Mouse (Mus musculus): ENCODE measurements around the gene Cdsn. TPM values are rescaled to one million over a fixed set of nuclear protein-coding genes. Genes with fewer than 3 reads are reported as not detected.
"Not testable (repeated sequence)": the region's sequence is repeated elsewhere in the genome, so short reads cannot be mapped to it uniquely, and the experiment has no call there.

Gene Cdsn
- not detected in 2 replicates for polyA plus RNA-seq (2011; ENCODE audit: insufficient read depth, insufficient read length, low replicate concordance, missing spikeins)

GRCm38 (mm10) chr17:35551881-35552414 lies at the start of gene Cdsn:
Gene Cdsn (plus strand): TSS chr17:35552128.
- no peak within 1 kb of the TSS for H3K4me3 ChIP-seq (replicated peaks; ENCODE audit: control insufficient read depth, low read depth, low read length)
- no peaks in the 10 kb centered on the region for H3K4me1 ChIP-seq (ENCODE audit: control insufficient read depth, insufficient read depth, low read length)
- TF ChIP-seq CTCF (IDR thresholded peaks at IDR 0.05; ENCODE audit: control insufficient read depth, insufficient read depth, low read length) (no peak), POLR2A (IDR thresholded peaks at IDR 0.05; ENCODE audit: borderline replicate concordance, control insufficient read depth, low read depth, low read length) (no peak)
- H3K27ac ChIP-seq (ENCODE audit: control insufficient read depth, insufficient read depth, low read depth, low read length, poor library complexity) = no peak within 1 kb of the TSS
- WGBS = 82% methylated on average over 10 of the region's 10 CpGs

GRCm38 (mm10) chr17:35502226-35502625 lies 49.7 kb upstream of the Cdsn start:
- no peak overlapping the region for H3K27ac ChIP-seq (ENCODE audit: control insufficient read depth, insufficient read depth, low read depth, low read length, poor library complexity)
- TF ChIP-seq POLR2A (IDR thresholded peaks at IDR 0.05; ENCODE audit: borderline replicate concordance, control insufficient read depth, low read depth, low read length) = no peak
- no peak for TF ChIP-seq CTCF (IDR thresholded peaks at IDR 0.05; ENCODE audit: control insufficient read depth, insufficient read depth, low read length)
- H3K4me3 ChIP-seq (replicated peaks; ENCODE audit: control insufficient read depth, low read depth, low read length) = no peak overlapping the region
- 20% methylated on average over 6 of the region's 6 CpGs for WGBS
- no peaks in the 10 kb centered on the region for H3K4me1 ChIP-seq (ENCODE audit: control insufficient read depth, insufficient read depth, low read length)

- no peak overlapping the region for H3K27ac ChIP-seq (ENCODE audit: control insufficient read depth, insufficient read depth, low read depth, low read length, poor library complexity)
- H3K4me1 ChIP-seq (ENCODE audit: control insufficient read depth, insufficient read depth, low read length) = no peaks in the 10 kb centered on the region
- TF ChIP-seq CTCF (IDR thresholded peaks at IDR 0.05; ENCODE audit: control insufficient read depth, insufficient read depth, low read length) (no peak), POLR2A (IDR thresholded peaks at IDR 0.05; ENCODE audit: borderline replicate concordance, control insufficient read depth, low read depth, low read length) (no peak)
- WGBS = 51% methylated on average over 5 of the region's 5 CpGs
- H3K4me3 ChIP-seq (replicated peaks; ENCODE audit: control insufficient read depth, low read depth, low read length) = no peak overlapping the region
These were observed 49.2 kb upstream of the Cdsn start for GRCm38 (mm10) chr17:35502762-35503161.

- TF ChIP-seq CTCF (IDR thresholded peaks at IDR 0.05; ENCODE audit: control insufficient read depth, insufficient read depth, low read length) = no peak
- TF ChIP-seq POLR2A (IDR thresholded peaks at IDR 0.05; ENCODE audit: borderline replicate concordance, control insufficient read depth, low read depth, low read length) = no peak
- Histone ChIP-seq H3K4me1 (ENCODE audit: control insufficient read depth, insufficient read depth, low read length) (no peaks in the 10 kb centered on the region), H3K27ac (ENCODE audit: control insufficient read depth, insufficient read depth, low read depth, low read length, poor library complexity) (no peak overlapping the region), H3K4me3 (replicated peaks; ENCODE audit: control insufficient read depth, low read depth, low read length) (no peak overlapping the region)
- 33% methylated on average over 5 of the region's 5 CpGs for WGBS
These were observed 48.1 kb upstream of the Cdsn start for GRCm38 (mm10) chr17:35503849-35504248.

- TF ChIP-seq CTCF (IDR thresholded peaks at IDR 0.05; ENCODE audit: control insufficient read depth, insufficient read depth, low read length) (no peak), POLR2A (IDR thresholded peaks at IDR 0.05; ENCODE audit: borderline replicate concordance, control insufficient read depth, low read depth, low read length) (no peak)
- Histone ChIP-seq H3K4me3 (replicated peaks; ENCODE audit: control insufficient read depth, low read depth, low read length) (no peak overlapping the region), H3K27ac (ENCODE audit: control insufficient read depth, insufficient read depth, low read depth, low read length, poor library complexity) (no peak overlapping the region), H3K4me1 (ENCODE audit: control insufficient read depth, insufficient read depth, low read length) (no peaks in the 10 kb centered on the region)
- 45% methylated on average over 8 of the region's 8 CpGs for WGBS
These were observed 47.1 kb upstream of the Cdsn start for GRCm38 (mm10) chr17:35504628-35505481.

- WGBS = 51% methylated on average over 13 of the region's 13 CpGs
These were observed 46.2 kb upstream of the Cdsn start, which contains the start of gene Pou5f1 for GRCm38 (mm10) chr17:35505776-35506175. Gene Pou5f1 (plus strand): TSS chr17:35506018.

GRCm38 (mm10) chr17:35506881-35507280 lies 45.0 kb upstream of the Cdsn start:
- 31% methylated on average over 10 of the region's 10 CpGs for WGBS

More at GRCm38 (mm10) chr17:35505776-35506175, 46.2 kb upstream of the Cdsn start, which contains the start of gene Pou5f1:
- TF ChIP-seq POLR2A (IDR thresholded peaks at IDR 0.05; ENCODE audit: borderline replicate concordance, control insufficient read depth, low read depth, low read length) (no peak), CTCF (IDR thresholded peaks at IDR 0.05; ENCODE audit: control insufficient read depth, insufficient read depth, low read length) (no peak)
- H3K27ac ChIP-seq (ENCODE audit: control insufficient read depth, insufficient read depth, low read depth, low read length, poor library complexity) = no peak within 1 kb of the TSS
- H3K4me3 ChIP-seq (replicated peaks; ENCODE audit: control insufficient read depth, low read depth, low read length) = no peak within 1 kb of the TSS
- no peaks in the 10 kb centered on the region for H3K4me1 ChIP-seq (ENCODE audit: control insufficient read depth, insufficient read depth, low read length)

GRCm38 (mm10) chr17:35507556-35508260 lies 44.2 kb upstream of the Cdsn start:
- Histone ChIP-seq H3K27ac (ENCODE audit: control insufficient read depth, insufficient read depth, low read depth, low read length, poor library complexity) (no peak overlapping the region), H3K4me1 (ENCODE audit: control insufficient read depth, insufficient read depth, low read length) (no peaks in the 10 kb centered on the region), H3K4me3 (replicated peaks; ENCODE audit: control insufficient read depth, low read depth, low read length) (no peak overlapping the region)
- TF ChIP-seq POLR2A (IDR thresholded peaks at IDR 0.05; ENCODE audit: borderline replicate concordance, control insufficient read depth, low read depth, low read length) (no peak), CTCF (IDR thresholded peaks at IDR 0.05; ENCODE audit: control insufficient read depth, insufficient read depth, low read length) (no peak)
- WGBS = 14% methylated on average over 13 of the region's 13 CpGs

More at GRCm38 (mm10) chr17:35506881-35507280, 45.0 kb upstream of the Cdsn start:
- Histone ChIP-seq H3K27ac (ENCODE audit: control insufficient read depth, insufficient read depth, low read depth, low read length, poor library complexity) (no peak overlapping the region), H3K4me3 (replicated peaks; ENCODE audit: control insufficient read depth, low read depth, low read length) (no peak overlapping the region), H3K4me1 (ENCODE audit: control insufficient read depth, insufficient read depth, low read length) (no peaks in the 10 kb centered on the region)
- TF ChIP-seq POLR2A (IDR thresholded peaks at IDR 0.05; ENCODE audit: borderline replicate concordance, control insufficient read depth, low read depth, low read length) (no peak), CTCF (IDR thresholded peaks at IDR 0.05; ENCODE audit: control insufficient read depth, insufficient read depth, low read length) (no peak)

- 48% methylated on average over 5 of the region's 5 CpGs for WGBS
- not testable (repeated sequence) for H3K4me1 ChIP-seq (ENCODE audit: control insufficient read depth, insufficient read depth, low read length); H3K4me3 ChIP-seq (replicated peaks; ENCODE audit: control insufficient read depth, low read depth, low read length); H3K27ac ChIP-seq (ENCODE audit: control insufficient read depth, insufficient read depth, low read depth, low read length, poor library complexity)
These were observed 43.6 kb upstream of the Cdsn start for GRCm38 (mm10) chr17:35508279-35508678.
